ENCODE assay signal across 12 mouse cellular contexts in genomic region chr1:36895452-36895851, GRCm38 (mm10).
"Had no signal": no experiment of that assay in that cellular context is flagged by ENCODE, and none has a peak within 500 bp of the region (broad histone marks: within the 10 kb centered on the region; RNA-seq: fewer than 3 reads in every experiment).

No protein-coding gene starts in this region.

- H3K36me3 ChIP-seq: limb, embryonic 15.5 days; liver, embryonic 12.5 days; lung, embryonic 15.5 days; midbrain, embryonic 10.5 days; neural tube, embryonic 12.5 days had no signal

- H3K27ac ChIP-seq: kidney, postnatal 0 days; limb, embryonic 15.5 days; liver, embryonic 12.5 days; lung, embryonic 15.5 days; midbrain, embryonic 10.5 days; neural tube, embryonic 12.5 days; stomach, postnatal 0 days had no signal

- H3K9me3 ChIP-seq: limb, embryonic 15.5 days; liver, embryonic 12.5 days; lung, embryonic 15.5 days; midbrain, embryonic 10.5 days; neural tube, embryonic 12.5 days had no signal

- H3K27me3 ChIP-seq: limb, embryonic 15.5 days; liver, embryonic 12.5 days; lung, embryonic 15.5 days; neural tube, embryonic 12.5 days had no signal

- DNase-seq: kidney, adult 9 months; kidney, postnatal 36 days; lung, postnatal 4 days; midbrain, embryonic 14.5 days; thymus, postnatal 14 days had no signal

- H3K4me1 ChIP-seq: limb, embryonic 15.5 days; neural tube, embryonic 12.5 days had no signal

- H3K4me3 ChIP-seq: limb, embryonic 15.5 days; liver, embryonic 12.5 days; lung, embryonic 15.5 days; midbrain, embryonic 10.5 days; neural tube, embryonic 12.5 days had no signal
